Mouse (Mus musculus) lung, postnatal 0 days (tissue): ENCODE results near the gene Carmil3. TPM values are rescaled to one million over a fixed set of nuclear protein-coding genes. Genes with fewer than 3 reads are reported as not detected.

ENCODE experiments used
- ATAC-seq: fragments of 200-750 bp; cut with Nextera tagmentation; 2 replicates; pipeline ENCODE4 v1.8.0; 2017; ENCODE audit warnings: moderate library complexity
- DNase-seq: peaks from one replicate; pipeline ENCODE4 v3.0.0-alpha.2; 2016; ENCODE audit warnings: low spot score
- H3K27ac ChIP-seq: fragments of 300-500 bp; sonication (generic); 2 replicates; pipeline ENCODE4 v1.5.1; 2014; ENCODE audit warnings: antibody characterized with exemption, mild to moderate bottlenecking, low read length, mixed read lengths
- H3K27me3 ChIP-seq: fragments of 300-500 bp; sonication (generic); replicated peaks from 2 replicates; pipeline ENCODE4 v1.6.1; 2014; ENCODE audit warnings: low read length, mixed read lengths; ENCODE audit not compliant: insufficient read depth
- H3K36me3 ChIP-seq: fragments of 300-500 bp; sonication (generic); 2 replicates; pipeline ENCODE4 v1.6.1; 2014; ENCODE audit warnings: low read length, mixed read lengths; ENCODE audit not compliant: insufficient read depth
- H3K4me1 ChIP-seq: fragments of 300-500 bp; sonication (generic); 2 replicates; pipeline ENCODE4 v1.6.1; 2014; ENCODE audit warnings: antibody characterized with exemption, low read depth, low read length, mixed read lengths; ENCODE audit not compliant: insufficient read depth
- H3K4me2 ChIP-seq: fragments of 300-500 bp; sonication (generic); replicated peaks from 2 replicates; pipeline ENCODE4 v1.6.1; 2014; ENCODE audit warnings: low read depth, mild to moderate bottlenecking, low read length, moderate library complexity, mixed read lengths
- H3K4me3 ChIP-seq: fragments of 300-500 bp; sonication (generic); 2 replicates; pipeline ENCODE4 v1.5.1; 2014; ENCODE audit warnings: low read depth, low read length
- H3K9ac ChIP-seq: fragments of 300-500 bp; sonication (generic); replicated peaks from 2 replicates; pipeline ENCODE4 v1.6.1; 2014; ENCODE audit warnings: low read depth, mild to moderate bottlenecking
- H3K9me3 ChIP-seq: fragments of 300-500 bp; sonication (generic); 2 replicates; pipeline ENCODE4 v1.6.1; 2016; ENCODE audit warnings: low read length, mixed read lengths
- CTCF ChIP-seq: IDR thresholded peaks from 2 replicates; pipeline ENCODE4 v1.5.1; 2016; ENCODE audit warnings: antibody characterized with exemption, mild to moderate bottlenecking
- EP300 ChIP-seq: IDR thresholded peaks from 2 replicates; pipeline ENCODE4 v1.6.1; 2016; ENCODE audit warnings: antibody characterized with exemption, mild to moderate bottlenecking, control low read depth
- WGBS: fragments of 180-500 bp; shearing (Covaris S2); extraction: QIAGEN DNeasy Blood & Tissue Kit; methylation state at CpG from one replicate; pipeline ENCODE4 v1.1.7; 2014; 5-methylcytosine and 5-hydroxymethylcytosine counted together
- polyA plus RNA-seq: library from polyadenylated mRNA; unstranded; fragments of >200 nt; fragmentation: Nextera tagmentation; extraction: Ambion mirVana; gene quantifications from 2 replicates; pipeline ENCODE4 v1.2.1, GENCODE M21; 2015

The Carmil3 gene
- polyA plus RNA-seq, 1 experiment from 2014 or later: 0.23 TPM

DNA sequence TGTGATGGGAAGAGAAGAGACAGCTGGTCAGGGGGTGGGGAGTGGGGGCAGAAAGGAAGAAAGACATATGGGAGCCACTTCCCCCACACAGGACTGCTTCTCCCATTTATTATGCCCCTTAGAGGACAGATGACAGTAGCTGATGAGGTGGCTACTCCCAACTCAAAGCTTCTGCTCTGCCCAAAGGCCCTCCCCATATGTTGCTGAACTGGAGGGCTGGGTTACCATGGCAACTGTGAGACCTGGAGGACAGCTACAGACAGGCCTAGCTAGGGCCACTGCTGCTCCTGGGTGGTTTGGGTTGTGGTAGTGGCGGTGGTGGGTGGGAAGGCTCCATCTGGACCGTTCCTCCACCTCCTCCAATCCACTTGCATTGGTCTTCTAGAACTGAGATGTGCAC, 28.4 kb downstream of the Carmil3 start:
- TF ChIP-seq CTCF: no peak
- TF ChIP-seq EP300: no peak
- H3K4me3 ChIP-seq: no peak overlapping the region
- DNase-seq (no peak), ATAC-seq (no peak; the same call in 1 of the 2 replicates)
- no peak overlapping the region for H3K27ac ChIP-seq
- H3K36me3 ChIP-seq: no peaks in the 10 kb centered on the region
- no peak overlapping the region for H3K9ac ChIP-seq
- H3K9me3 ChIP-seq: no peaks in the 10 kb centered on the region
- peaks cover 5% of the 10 kb centered on the region; the same call in 1 of the 2 replicates for H3K4me1 ChIP-seq
- peaks cover 26% of the 10 kb centered on the region; the same call in 1 of the 2 replicates for H3K27me3 ChIP-seq
- 41% methylated on average over 2 of the region's 2 CpGs for whole genome bisulfite sequencing
- no peak overlapping the region for H3K4me2 ChIP-seq

DNA sequence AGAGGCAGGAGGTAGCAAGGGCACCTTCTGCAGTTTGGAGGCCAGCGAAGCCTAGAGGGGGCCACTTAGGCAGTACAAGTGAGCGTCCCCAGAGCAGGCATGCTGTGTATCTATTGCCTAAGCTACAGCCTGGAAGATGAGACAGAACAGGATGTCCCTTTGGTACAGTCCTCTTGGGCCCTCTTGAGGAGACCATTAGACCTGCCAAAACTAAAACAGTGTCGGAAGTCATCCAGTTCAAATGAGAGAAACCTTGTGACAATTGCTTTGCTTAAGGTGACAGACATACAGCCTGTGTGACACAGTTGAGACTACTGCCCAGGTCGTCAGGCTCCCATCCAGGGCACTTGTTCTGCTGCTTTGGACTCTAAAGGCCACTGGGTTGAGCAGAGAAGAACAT, 29.2 kb downstream of the Carmil3 start:
- H3K27me3 ChIP-seq: peaks cover 26% of the 10 kb centered on the region; the same call in 1 of the 2 replicates
- DNase-seq (no peak), ATAC-seq (no peak)
- no peak overlapping the region for H3K27ac ChIP-seq
- no peak overlapping the region for H3K4me2 ChIP-seq
- no peaks in the 10 kb centered on the region for H3K9me3 ChIP-seq
- no peak overlapping the region for H3K4me3 ChIP-seq
- WGBS: 68% methylated on average over 4 of the region's 4 CpGs
- no peak for TF ChIP-seq CTCF
- no peak for TF ChIP-seq EP300
- H3K36me3 ChIP-seq: no peaks in the 10 kb centered on the region
- peaks cover 5% of the 10 kb centered on the region; the same call in 1 of the 2 replicates for H3K4me1 ChIP-seq
- H3K9ac ChIP-seq: no peak overlapping the region

DNA sequence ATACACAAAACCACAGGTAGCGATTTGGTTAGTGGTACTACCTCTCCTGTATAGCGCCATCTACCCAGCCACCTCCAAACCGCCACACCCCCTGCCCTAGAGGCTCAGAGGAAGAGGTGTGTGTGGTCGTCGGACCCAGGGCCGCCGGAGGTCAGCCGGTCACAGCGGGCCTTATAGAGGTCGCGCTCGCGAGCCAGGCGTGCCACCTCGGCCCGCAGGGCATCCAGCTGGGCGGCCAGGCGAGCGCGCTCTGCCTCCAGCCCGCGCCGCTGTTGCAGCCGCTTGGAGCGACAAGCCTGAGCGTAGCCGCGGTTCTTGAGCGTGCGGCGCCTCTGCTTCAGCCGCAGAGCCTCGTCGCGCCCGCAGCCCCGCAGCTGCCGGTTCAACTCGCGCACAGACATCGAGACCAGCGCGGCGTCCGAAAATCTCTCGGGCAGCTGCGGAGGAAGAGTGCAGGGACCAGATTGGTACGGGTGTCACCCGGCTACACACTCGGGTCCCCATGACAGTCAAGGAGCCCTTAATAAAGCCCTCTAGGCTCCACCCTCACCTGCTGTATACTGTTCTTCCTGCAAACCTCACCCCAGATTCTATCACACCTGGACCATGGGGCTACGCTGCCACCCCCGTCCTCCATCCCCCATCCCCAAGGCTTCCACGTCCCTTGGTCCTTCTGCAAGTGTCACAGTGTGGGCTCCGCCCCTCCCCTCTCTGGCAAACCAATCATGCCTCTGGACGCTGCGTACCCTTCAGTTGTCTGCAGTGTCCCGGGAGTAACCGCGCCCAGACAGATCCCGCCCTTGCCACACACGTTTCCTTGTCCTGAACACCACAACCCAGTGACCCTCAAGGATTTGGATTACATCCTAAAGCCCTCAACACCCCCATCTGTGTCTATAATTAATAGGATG, 30.3 kb downstream of the Carmil3 start:
- peak overlapping the region; percentile 58 for H3K4me2 ChIP-seq
- no peak overlapping the region for H3K9ac ChIP-seq
- peaks cover 5% of the 10 kb centered on the region; the same call in 1 of the 2 replicates for H3K4me1 ChIP-seq
- no peaks in the 10 kb centered on the region for H3K9me3 ChIP-seq
- DNase-seq: peak; percentile 15
- H3K27ac ChIP-seq: no peak overlapping the region
- peaks cover 26% of the 10 kb centered on the region; the same call in 1 of the 2 replicates for H3K27me3 ChIP-seq
- 2% methylated on average over 59 of the region's 61 CpGs for WGBS
- peak overlapping the region; percentile 28 for H3K4me3 ChIP-seq
- peak; percentile 59 for ATAC-seq
- TF ChIP-seq CTCF (peak; percentile 28; the same call in 1 of the 2 replicates), EP300 (no peak)
- no peaks in the 10 kb centered on the region for H3K36me3 ChIP-seq

DNA sequence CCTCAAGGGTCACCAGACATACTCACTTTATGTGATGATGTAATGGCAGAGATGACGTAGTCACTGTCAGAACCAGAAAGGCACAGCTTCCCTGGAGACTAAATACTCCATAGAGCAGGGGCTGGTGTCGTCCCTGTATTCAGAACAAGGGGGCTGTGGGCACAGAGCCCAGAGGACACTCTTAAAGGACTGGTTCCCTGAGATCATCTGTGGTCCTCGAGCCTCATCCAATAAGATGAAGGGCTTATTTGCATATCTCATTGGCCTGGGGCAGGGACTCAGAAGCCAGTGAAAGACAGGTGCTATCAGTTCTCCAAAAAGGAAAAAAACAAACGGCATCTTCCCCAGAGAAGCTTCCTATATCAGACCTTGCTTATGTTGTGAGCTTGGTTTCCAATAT, 33.6 kb downstream of the Carmil3 start:
- DNase-seq: no peak
- no peak for ATAC-seq
- Histone ChIP-seq H3K27me3 (peaks cover 23% of the 10 kb centered on the region; the same call in 1 of the 2 replicates), H3K4me1 (peaks cover 5% of the 10 kb centered on the region; the same call in 1 of the 2 replicates), H3K9me3 (no peaks in the 10 kb centered on the region), H3K9ac (no peak overlapping the region), H3K4me3 (no peak overlapping the region), H3K27ac (no peak overlapping the region), H3K4me2 (no peak overlapping the region), H3K36me3 (no peaks in the 10 kb centered on the region)
- WGBS: 40% methylated on average over 4 of the region's 4 CpGs
- TF ChIP-seq CTCF: no peak
- no peak for TF ChIP-seq EP300

DNA sequence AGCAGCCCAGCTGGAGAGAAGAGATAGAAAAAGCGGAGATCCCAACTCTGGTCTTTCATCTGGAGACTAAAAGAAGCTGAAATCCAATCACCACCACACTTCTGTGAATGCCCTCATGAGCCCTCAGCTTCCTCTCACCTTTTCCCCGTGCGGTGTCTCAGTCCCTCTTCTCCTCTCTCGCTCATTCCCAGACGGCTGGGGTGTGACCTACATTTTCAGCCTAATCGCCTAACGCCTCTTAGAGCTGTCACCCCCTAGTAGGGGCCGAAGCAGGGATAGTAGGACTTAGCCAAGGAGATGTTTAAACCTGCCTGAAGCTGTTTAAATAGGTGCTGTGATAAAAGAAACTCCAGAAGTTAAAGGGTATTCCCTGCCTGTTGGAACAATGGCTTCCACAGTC, 34.3 kb downstream of the Carmil3 start, which contains the start of gene Nrl:
TSS of gene Nrl (minus strand) at position 197 of the 400 bp plus-strand sequence.
- H3K4me3 ChIP-seq: no peak within 1 kb of the TSS
- no peak for TF ChIP-seq EP300
- no peak for TF ChIP-seq CTCF
- WGBS: 16% methylated on average over 8 of the region's 8 CpGs

DNA sequence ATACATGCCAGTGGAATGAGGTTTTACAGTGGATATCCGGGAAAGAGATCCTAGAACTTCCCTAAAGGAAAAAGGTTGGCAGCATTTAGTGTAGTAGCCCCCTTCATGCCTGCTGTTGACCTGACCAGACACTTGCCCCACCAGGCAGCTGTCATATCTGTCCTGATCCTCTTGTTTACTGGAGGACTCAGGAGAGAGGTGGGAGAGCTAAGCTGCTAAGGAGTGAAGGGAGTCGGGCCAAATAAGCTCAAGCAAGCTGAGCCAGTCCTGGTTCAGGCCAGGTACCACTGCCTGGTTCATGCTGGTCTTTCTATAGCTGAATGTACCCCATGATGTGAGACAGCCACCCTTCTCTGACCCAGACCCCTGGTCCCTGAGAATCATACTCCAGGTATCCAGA, 36.2 kb downstream of the Carmil3 start:
- no peak for ATAC-seq
- H3K9me3 ChIP-seq: no peaks in the 10 kb centered on the region
- peaks cover 3% of the 10 kb centered on the region; the same call in 1 of the 2 replicates for H3K27me3 ChIP-seq
- H3K4me1 ChIP-seq: no peaks in the 10 kb centered on the region
- H3K27ac ChIP-seq: no peak overlapping the region
- no peak overlapping the region for H3K9ac ChIP-seq
- DNase-seq: no peak
- 73% methylated on average over 2 of the region's 2 CpGs for WGBS
- H3K4me2 ChIP-seq: no peak overlapping the region
- TF ChIP-seq EP300: no peak
- no peak for TF ChIP-seq CTCF
- no peak overlapping the region for H3K4me3 ChIP-seq
- no peaks in the 10 kb centered on the region for H3K36me3 ChIP-seq

More for the DNA sequence above, 34.3 kb downstream of the Carmil3 start, which contains the start of gene Nrl:
- no peak for DNase-seq
- peaks cover 18% of the 10 kb centered on the region; the same call in 1 of the 2 replicates for H3K27me3 ChIP-seq
- H3K36me3 ChIP-seq: no peaks in the 10 kb centered on the region
- no peak within 1 kb of the TSS for H3K27ac ChIP-seq
- H3K9me3 ChIP-seq: no peaks in the 10 kb centered on the region
- no peak within 1 kb of the TSS for H3K4me2 ChIP-seq
- peaks cover 5% of the 10 kb centered on the region; the same call in 1 of the 2 replicates for H3K4me1 ChIP-seq
- H3K9ac ChIP-seq: no peak within 1 kb of the TSS
- ATAC-seq: no peak
